Mouse (Mus musculus) liver, adult (tissue): ENCODE data around the gene Fam178b.

Experiments used
- GATA4 ChIP-seq: IDR thresholded peaks from 2 replicates; pipeline ENCODE4 v1.6.1; 2014; ENCODE audit warnings: mild to moderate bottlenecking, low read length; ENCODE audit not compliant: insufficient replicate concordance

The Fam178b gene

DNA sequence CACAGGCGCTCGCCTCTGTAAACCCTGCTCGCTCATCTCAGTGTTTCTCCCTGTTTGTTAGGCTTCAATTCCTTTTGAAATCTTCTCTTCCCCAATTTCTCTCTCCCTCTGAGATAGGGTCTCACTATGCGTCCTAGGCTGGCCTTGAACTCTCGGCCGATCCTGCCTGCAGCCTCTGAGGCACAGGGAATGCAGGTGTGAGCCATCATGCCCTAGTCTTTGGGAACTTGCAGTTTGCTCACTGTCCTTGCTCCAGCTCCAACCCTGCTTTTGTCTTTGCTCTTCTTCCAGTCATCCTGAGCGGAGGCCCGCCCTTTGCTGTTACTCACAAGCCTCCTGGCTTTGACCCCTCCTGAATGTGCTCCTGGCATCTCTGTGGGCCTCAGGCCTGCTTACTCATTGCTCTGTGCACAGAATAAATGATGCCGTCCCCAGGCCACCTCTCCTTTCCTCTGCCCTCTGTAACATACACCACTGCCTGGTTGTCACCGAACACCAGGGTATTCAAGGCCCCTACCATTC lies 69.5 kb downstream of the Fam178b start:
- no peak for TF ChIP-seq GATA4

- no peak for TF ChIP-seq GATA4
Observed at GRCm38 (mm10) chr1:36612362-36612761, 70.6 kb downstream of the Fam178b start.

- no peak for TF ChIP-seq GATA4
Observed at GRCm38 (mm10) chr1:36611449-36612123, 71.4 kb downstream of the Fam178b start.

DNA sequence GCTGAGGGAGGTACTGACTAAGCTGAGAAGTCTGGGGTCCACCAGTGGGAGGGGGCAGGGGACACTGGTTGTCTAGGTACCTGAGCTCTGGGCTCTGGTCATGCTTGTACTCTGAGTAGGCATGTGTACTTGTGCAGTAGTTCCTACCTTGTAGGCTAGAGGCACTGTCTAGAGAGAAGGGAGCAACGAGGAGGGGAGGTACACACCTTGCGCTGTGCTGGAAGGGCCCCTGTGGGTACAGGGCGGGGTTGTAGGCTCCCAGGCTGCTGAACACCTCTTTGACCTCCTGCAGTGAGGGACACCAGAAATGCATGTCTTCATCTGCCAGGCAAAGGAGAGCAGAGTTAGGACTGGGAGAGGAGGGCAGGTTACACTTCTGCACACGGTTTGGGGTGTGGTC lies 74.8 kb downstream of the Fam178b start:
- no peak for TF ChIP-seq GATA4

- no peak for TF ChIP-seq GATA4
Observed at GRCm38 (mm10) chr1:36606951-36607350, 76.0 kb downstream of the Fam178b start.

GRCm38 (mm10) chr1:36604254-36605156 lies 78.5 kb downstream of the Fam178b start:
- TF ChIP-seq GATA4, result no peak

DNA sequence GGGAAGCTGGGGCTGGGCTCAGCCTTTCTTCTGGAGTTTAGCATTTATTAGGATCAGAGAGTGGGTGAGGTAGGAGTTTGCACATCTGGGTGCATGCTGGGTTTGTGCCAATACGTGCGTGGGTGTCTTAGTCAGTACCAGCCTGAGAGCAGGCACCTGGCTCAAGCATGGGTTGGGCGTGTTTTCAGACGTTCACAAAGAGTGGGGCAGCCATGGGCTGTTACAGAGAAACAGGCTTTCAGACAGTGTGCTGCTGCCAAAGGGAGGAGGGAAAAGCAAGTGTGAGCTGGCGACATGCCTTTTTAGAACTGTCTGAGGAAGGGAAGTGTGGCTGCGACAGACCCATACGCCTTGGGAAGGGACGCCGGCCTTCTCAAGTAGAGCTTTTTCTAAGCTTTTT lies 79.6 kb downstream of the Fam178b start:
- TF ChIP-seq GATA4, result no peak

GRCm38 (mm10) chr1:36602271-36602670 lies 80.7 kb downstream of the Fam178b start:
- TF ChIP-seq GATA4, result no peak

GRCm38 (mm10) chr1:36598411-36598810 lies 84.6 kb downstream of the Fam178b start:
- no peak for TF ChIP-seq GATA4

DNA sequence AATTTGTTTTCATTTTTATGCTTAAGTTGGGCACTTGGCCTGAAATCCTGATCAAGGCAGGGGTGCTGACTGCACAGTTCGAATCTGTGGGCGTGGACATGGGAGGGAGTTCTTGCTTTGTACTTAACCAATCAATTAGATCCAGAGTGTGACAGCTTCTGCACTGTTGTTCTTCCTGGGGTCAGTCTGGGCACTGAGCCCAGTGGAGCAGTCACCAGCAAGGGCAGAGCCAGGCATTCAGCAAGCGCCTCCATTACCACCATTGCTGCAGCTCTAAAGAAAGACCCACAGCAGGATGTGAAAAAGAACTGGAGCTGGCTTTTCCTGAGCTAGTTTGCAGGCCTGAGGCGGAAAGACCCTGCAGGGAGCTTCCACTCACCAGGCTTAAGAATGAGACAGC lies 86.9 kb downstream of the Fam178b start:
- TF ChIP-seq GATA4, result no peak

DNA sequence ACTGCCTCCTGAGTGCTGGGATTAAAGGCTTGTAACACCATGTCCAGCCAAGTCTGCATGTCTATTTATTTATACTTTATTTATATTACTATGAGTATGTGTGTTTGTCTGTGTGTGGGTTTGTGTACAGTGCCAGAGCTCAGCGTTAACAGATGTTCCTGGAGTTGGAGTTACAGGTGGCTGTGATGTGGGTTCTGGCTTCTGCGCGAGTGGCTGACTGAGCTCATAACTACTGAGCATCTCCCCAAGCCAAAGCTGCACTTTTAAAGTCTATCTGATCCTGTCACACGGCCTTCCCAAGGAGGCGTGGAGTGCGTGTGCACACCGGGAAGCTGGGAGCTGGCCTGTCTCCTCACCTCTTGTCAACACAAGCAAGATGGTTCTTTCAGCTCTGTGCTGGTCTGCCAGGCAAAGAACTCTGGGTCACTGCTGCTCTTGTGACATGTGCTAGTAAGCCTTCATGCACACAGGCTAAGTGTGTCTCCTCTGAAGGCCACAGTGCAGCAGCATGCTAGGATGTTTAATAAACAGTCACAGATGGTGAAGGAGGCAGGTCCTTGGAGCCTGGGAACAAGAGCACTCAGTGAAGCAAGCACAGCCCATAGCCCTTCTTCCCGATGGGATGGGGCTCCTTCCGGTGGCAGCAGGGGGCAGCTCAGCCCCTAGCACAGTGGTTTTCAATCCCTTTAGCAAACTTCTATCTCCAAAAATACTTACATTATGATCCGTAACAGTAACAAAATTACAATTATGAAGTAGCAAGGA lies 87.6 kb downstream of the Fam178b start:
- no peak for TF ChIP-seq GATA4

GRCm38 (mm10) chr1:36593099-36593498 lies 89.9 kb downstream of the Fam178b start:
- TF ChIP-seq GATA4, result no peak

DNA sequence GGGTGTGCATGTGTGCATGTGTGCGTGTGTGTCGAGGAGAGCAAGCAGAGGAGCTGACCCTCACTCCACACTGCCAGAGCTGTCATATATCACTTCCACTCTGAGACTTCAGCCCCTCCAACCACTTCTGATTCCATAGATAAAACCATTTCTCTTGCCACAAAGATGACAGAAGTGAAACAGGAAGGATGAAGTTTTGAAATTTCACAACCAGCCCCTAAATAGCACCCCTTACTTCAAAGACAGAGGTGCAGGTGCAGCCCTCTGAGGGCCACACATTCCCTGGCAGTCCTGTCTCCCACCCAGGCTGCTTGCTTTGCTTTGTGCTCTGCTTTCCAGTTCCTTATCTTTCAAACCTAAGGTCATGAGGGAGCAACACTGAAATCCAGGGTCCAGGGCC lies 91.6 kb downstream of the Fam178b start:
- TF ChIP-seq GATA4, result no peak

DNA sequence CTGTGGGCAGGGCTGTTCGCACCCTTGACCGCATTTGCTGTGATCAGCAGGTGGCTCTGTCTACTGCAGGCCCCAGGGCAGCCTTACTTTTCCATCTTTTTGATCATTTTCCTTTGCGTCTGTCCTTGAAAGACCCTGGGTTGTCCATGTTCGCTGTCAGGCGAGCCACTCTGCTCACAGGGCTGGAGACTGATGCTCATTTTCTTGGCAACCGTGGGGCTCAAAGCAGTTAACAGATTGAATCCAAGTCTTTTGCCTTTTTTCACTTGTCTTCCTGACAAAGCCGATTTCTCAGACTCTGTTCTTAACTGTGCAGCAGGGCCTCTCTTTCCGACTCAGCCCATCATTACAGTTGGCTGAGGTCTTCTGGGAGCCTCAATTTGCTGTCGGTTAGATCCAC lies 92.3 kb downstream of the Fam178b start:
- no peak for TF ChIP-seq GATA4

DNA sequence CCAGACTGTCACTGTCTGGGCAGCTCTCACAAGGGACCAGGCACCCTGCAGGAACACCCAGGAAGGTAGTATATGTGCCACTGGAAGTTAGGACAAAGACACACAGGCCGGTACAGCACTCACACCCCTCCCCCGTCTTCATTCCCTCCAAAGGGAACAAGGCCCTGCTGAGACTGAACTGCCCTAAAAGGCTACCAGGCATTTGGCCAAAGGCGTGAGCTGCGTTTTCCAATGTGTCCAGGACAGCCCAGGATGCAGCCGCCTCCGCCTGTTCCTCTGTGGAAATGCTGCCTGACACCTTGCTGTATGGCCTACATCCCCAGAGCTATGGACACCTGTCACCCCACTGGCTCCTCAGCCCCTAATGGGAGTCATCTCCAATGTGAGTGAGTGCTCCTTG lies 93.5 kb downstream of the Fam178b start:
- TF ChIP-seq GATA4, result no peak
